Mouse (Mus musculus): ENCODE results near the gene Ldhb. TPM values are rescaled to one million over a fixed set of nuclear protein-coding genes. Genes with fewer than 3 reads are reported as not detected.

Ldhb gene
- total and polyA plus RNA-seq, 2 experiments: 2.6 to 3.9 TPM

- peaks cover 6% of the 10 kb centered on the region; the same call in 1 of the 2 replicates for H3K4me1 ChIP-seq (ENCODE audit: control insufficient read depth, insufficient read depth, low read length)
- H3K27ac ChIP-seq (replicated peaks; ENCODE audit: insufficient read depth, low read depth, low read length): no peak overlapping the region
- no peaks in the 10 kb centered on the region for H3K36me3 ChIP-seq (ENCODE audit: control insufficient read depth, insufficient read depth, low read length)
- no peak for TF ChIP-seq POLR2A (IDR thresholded peaks at IDR 0.05; ENCODE audit: extremely low read depth, insufficient read depth, low read length)
- no peak for TF ChIP-seq CTCF (IDR thresholded peaks at IDR 0.05; ENCODE audit: low read depth, low read length)
- H3K9ac ChIP-seq (ENCODE audit: low read depth, low read length): no peak overlapping the region
- 39% methylated on average over 4 of the region's 4 CpGs for WGBS
- no peaks in the 10 kb centered on the region for H3K79me2 ChIP-seq (ENCODE audit: control insufficient read depth, insufficient read depth, low read length)
- H3K27me3 ChIP-seq (ENCODE audit: control insufficient read depth, insufficient read depth, low read length): no peaks in the 10 kb centered on the region
- DNase-seq (ENCODE audit: extremely low read depth, low read depth, low spot score): no peak
- no peak overlapping the region for H3K4me3 ChIP-seq (ENCODE audit: insufficient read depth, low read depth, low read length)
These were observed 35.9 kb upstream of the Ldhb start for GRCm38 (mm10) chr6:142543648-142544047.

GRCm38 (mm10) chr6:142542800-142543175, 35.0 kb upstream of the Ldhb start:
- 92% methylated on average over 6 of the region's 6 CpGs for WGBS
- no peak overlapping the region for H3K27ac ChIP-seq (replicated peaks; ENCODE audit: insufficient read depth, low read depth, low read length)
- H3K4me3 ChIP-seq (ENCODE audit: insufficient read depth, low read depth, low read length): no peak overlapping the region
- no peaks in the 10 kb centered on the region for H3K36me3 ChIP-seq (ENCODE audit: control insufficient read depth, insufficient read depth, low read length)
- TF ChIP-seq POLR2A (IDR thresholded peaks at IDR 0.05; ENCODE audit: extremely low read depth, insufficient read depth, low read length) (no peak), CTCF (IDR thresholded peaks at IDR 0.05; ENCODE audit: low read depth, low read length) (no peak)
- no peak overlapping the region for H3K9ac ChIP-seq (ENCODE audit: low read depth, low read length)
- DNase-seq (ENCODE audit: extremely low read depth, low read depth, low spot score): no peak
- no peaks in the 10 kb centered on the region for H3K79me2 ChIP-seq (ENCODE audit: control insufficient read depth, insufficient read depth, low read length)
- H3K4me1 ChIP-seq (ENCODE audit: control insufficient read depth, insufficient read depth, low read length): peaks cover 6% of the 10 kb centered on the region; the same call in 1 of the 2 replicates
- H3K27me3 ChIP-seq (ENCODE audit: control insufficient read depth, insufficient read depth, low read length): no peaks in the 10 kb centered on the region

- H3K79me2 ChIP-seq (ENCODE audit: control insufficient read depth, insufficient read depth, low read length): no peaks in the 10 kb centered on the region
- no peak overlapping the region for H3K4me3 ChIP-seq (ENCODE audit: insufficient read depth, low read depth, low read length)
- TF ChIP-seq POLR2A (IDR thresholded peaks at IDR 0.05; ENCODE audit: extremely low read depth, insufficient read depth, low read length): no peak
- TF ChIP-seq CTCF (IDR thresholded peaks at IDR 0.05; ENCODE audit: low read depth, low read length): no peak
- WGBS: 89% methylated on average over 8 of the region's 8 CpGs
- no peaks in the 10 kb centered on the region for H3K36me3 ChIP-seq (ENCODE audit: control insufficient read depth, insufficient read depth, low read length)
- H3K4me1 ChIP-seq (ENCODE audit: control insufficient read depth, insufficient read depth, low read length): peaks cover 6% of the 10 kb centered on the region; the same call in 1 of the 2 replicates
- no peak overlapping the region for H3K27ac ChIP-seq (replicated peaks; ENCODE audit: insufficient read depth, low read depth, low read length)
- H3K9ac ChIP-seq (ENCODE audit: low read depth, low read length): no peak overlapping the region
- DNase-seq (ENCODE audit: extremely low read depth, low read depth, low spot score): no peak
- H3K27me3 ChIP-seq (ENCODE audit: control insufficient read depth, insufficient read depth, low read length): no peaks in the 10 kb centered on the region
These were observed 34.5 kb upstream of the Ldhb start for GRCm38 (mm10) chr6:142542082-142542799.

- Histone ChIP-seq H3K36me3 (ENCODE audit: control insufficient read depth, insufficient read depth, low read length) (no peaks in the 10 kb centered on the region), H3K27me3 (ENCODE audit: control insufficient read depth, insufficient read depth, low read length) (no peaks in the 10 kb centered on the region), H3K9ac (ENCODE audit: low read depth, low read length) (no peak overlapping the region), H3K27ac (replicated peaks; ENCODE audit: insufficient read depth, low read depth, low read length) (peak overlapping the region; percentile 74), H3K79me2 (ENCODE audit: control insufficient read depth, insufficient read depth, low read length) (no peaks in the 10 kb centered on the region), H3K4me3 (ENCODE audit: insufficient read depth, low read depth, low read length) (no peak overlapping the region), H3K4me1 (ENCODE audit: control insufficient read depth, insufficient read depth, low read length) (peaks cover 6% of the 10 kb centered on the region; the same call in 1 of the 2 replicates)
- TF ChIP-seq POLR2A (IDR thresholded peaks at IDR 0.05; ENCODE audit: extremely low read depth, insufficient read depth, low read length) (no peak), CTCF (IDR thresholded peaks at IDR 0.05; ENCODE audit: low read depth, low read length) (no peak)
- DNase-seq (ENCODE audit: extremely low read depth, low read depth, low spot score): no peak
- WGBS: 76% methylated on average over 10 of the region's 10 CpGs
These were observed 32.9 kb upstream of the Ldhb start for GRCm38 (mm10) chr6:142540561-142541160.

- Histone ChIP-seq H3K27ac (replicated peaks; ENCODE audit: insufficient read depth, low read depth, low read length) (peak overlapping the region; percentile 74), H3K79me2 (ENCODE audit: control insufficient read depth, insufficient read depth, low read length) (no peaks in the 10 kb centered on the region), H3K36me3 (ENCODE audit: control insufficient read depth, insufficient read depth, low read length) (no peaks in the 10 kb centered on the region), H3K4me3 (ENCODE audit: insufficient read depth, low read depth, low read length) (no peak overlapping the region), H3K4me1 (ENCODE audit: control insufficient read depth, insufficient read depth, low read length) (peaks cover 6% of the 10 kb centered on the region; the same call in 1 of the 2 replicates), H3K27me3 (ENCODE audit: control insufficient read depth, insufficient read depth, low read length) (no peaks in the 10 kb centered on the region), H3K9ac (ENCODE audit: low read depth, low read length) (no peak overlapping the region)
- peak; percentile 51 for DNase-seq (ENCODE audit: extremely low read depth, low read depth, low spot score)
- WGBS: 79% methylated on average over 5 of the region's 5 CpGs
- TF ChIP-seq POLR2A (IDR thresholded peaks at IDR 0.05; ENCODE audit: extremely low read depth, insufficient read depth, low read length) (no peak), CTCF (IDR thresholded peaks at IDR 0.05; ENCODE audit: low read depth, low read length) (no peak)
These were observed 32.4 kb upstream of the Ldhb start for GRCm38 (mm10) chr6:142540131-142540530.

- no peaks in the 10 kb centered on the region for H3K27me3 ChIP-seq (ENCODE audit: control insufficient read depth, insufficient read depth, low read length)
- peak overlapping the region; percentile 52 for H3K27ac ChIP-seq (replicated peaks; ENCODE audit: insufficient read depth, low read depth, low read length)
- no peaks in the 10 kb centered on the region for H3K79me2 ChIP-seq (ENCODE audit: control insufficient read depth, insufficient read depth, low read length)
- WGBS: 65% methylated on average over 17 of the region's 17 CpGs
- DNase-seq (ENCODE audit: extremely low read depth, low read depth, low spot score): peak; percentile 39
- no peak overlapping the region for H3K4me3 ChIP-seq (ENCODE audit: insufficient read depth, low read depth, low read length)
- H3K36me3 ChIP-seq (ENCODE audit: control insufficient read depth, insufficient read depth, low read length): no peaks in the 10 kb centered on the region
- TF ChIP-seq CTCF (IDR thresholded peaks at IDR 0.05; ENCODE audit: low read depth, low read length) (no peak), POLR2A (IDR thresholded peaks at IDR 0.05; ENCODE audit: extremely low read depth, insufficient read depth, low read length) (no peak)
- no peak overlapping the region for H3K9ac ChIP-seq (ENCODE audit: low read depth, low read length)
- peaks cover 6% of the 10 kb centered on the region; the same call in 1 of the 2 replicates for H3K4me1 ChIP-seq (ENCODE audit: control insufficient read depth, insufficient read depth, low read length)
These were observed 30.7 kb upstream of the Ldhb start for GRCm38 (mm10) chr6:142538503-142538902.
